Mouse (Mus musculus): ENCODE measurements around the gene Snap29.

The Snap29 gene

DNA sequence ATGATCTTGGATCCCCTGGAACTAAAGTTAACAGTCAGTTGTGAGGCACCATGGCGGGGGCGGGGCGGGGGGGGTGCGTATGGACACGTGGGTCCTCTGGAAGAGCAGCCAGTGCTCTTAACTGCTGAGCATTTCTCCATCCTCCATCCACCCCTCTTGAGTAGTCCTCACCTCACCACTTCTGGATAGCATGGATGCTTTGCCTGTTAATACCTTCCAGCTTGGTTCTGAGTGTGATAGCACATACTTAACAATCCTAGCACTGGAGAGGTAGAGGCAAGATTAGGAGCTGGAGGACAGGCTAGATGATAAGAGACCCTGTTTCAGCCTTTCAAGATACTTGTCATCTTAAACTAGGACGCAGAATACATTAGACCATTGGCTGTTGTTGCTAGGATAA, 66.7 kb downstream of the Snap29 start:
- DNase-seq (ENCODE audit: low read depth in 1 of 2, low spot score in 2 of 2): no peak

DNA sequence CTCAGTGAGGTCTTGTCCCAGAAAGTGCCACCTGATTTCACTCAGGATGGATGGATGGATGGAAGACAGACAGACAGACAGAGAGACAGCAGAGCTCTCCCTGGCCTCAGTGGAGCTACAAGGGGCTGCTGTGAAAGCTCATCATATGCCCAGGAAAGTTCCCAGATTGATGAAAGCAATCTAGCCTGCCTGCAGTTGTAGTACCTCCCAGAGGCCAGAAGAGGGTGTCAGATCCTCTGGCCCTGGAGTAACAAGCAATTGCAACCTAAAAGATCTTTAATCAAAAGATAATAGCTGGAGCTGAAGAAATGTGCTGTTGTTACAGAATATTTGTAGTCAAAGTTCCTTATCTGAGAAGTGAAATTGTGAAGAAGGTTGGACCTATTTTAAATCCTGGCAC, 68.3 kb downstream of the Snap29 start:
- DNase-seq (ENCODE audit: low read depth in 1 of 2, low spot score in 2 of 2): no peak

DNA sequence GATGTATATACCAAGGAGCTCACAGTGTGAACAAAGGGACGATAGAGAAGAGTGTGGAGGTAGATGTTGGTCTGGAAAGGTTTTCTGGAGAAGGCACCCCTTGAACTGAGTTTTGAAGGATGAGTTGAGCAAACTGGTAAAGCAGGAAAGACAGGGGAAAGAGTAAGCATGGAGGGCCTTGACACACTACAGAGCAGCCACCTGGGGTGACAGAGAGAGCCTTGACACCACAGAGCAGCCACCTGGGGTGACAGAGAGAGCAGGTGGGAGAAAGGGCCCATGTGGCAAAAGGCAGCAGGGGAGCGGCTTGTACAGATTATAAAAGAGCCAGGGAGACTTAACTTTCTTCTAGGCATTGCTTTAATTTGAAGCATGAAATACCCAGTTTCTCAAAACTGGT, 69.0 kb downstream of the Snap29 start:
- DNase-seq (ENCODE audit: low read depth in 1 of 2, low spot score in 2 of 2): no peak

DNA sequence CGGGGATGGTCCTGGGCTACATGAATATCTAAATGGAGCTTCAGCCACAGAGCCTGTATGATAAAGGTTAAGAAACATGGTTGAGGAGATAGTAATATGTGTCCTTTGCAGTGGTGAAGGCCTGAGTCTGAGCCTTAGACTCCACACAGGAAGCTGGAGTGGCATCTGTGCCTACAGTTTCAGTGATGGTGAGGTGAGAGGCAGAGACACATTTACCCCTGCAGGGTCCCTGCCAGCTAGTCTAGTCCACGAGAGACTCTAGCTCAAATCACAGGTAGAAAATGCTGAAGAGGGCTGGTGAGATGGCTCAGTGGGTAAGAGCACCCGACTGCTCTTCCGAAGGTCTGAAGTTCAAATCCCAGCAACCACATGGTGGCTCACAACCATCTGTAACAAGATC, 69.5 kb downstream of the Snap29 start:
- no peak for DNase-seq (ENCODE audit: low read depth in 1 of 2, low spot score in 2 of 2)

DNA sequence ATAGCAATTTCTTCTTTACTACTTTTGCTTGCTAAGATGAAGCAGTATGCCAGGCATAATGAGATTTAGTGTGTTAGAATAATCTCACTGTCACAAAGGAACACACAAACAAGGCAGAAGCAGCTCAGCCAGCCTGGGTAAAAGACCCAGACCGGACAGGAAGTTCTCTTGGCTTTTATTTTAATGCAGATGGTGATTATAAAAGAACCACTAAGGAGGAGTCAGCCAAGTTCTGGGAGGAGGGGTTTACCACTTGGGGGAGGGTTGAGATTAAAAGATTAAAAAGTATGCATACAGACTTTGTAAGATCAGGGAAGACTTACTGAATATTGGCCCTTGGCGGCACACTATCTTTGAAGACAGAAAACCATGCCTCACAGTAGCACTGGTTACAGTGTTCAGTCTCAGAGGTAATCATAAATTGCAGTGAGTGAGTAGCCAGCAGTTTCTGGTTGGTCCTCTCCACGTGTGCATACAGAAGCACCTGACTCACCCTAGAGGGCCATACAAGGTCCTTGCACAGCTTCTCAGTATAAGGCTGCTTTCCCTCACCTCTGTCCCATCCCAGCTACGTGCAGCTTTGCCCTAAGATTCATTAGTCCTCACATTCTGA, 72.7 kb downstream of the Snap29 start:
- no peak for DNase-seq (ENCODE audit: low read depth in 1 of 2, low spot score in 2 of 2)
